Mouse (Mus musculus): ENCODE data around the gene Ms4a4d. TPM values are rescaled to one million over a fixed set of nuclear protein-coding genes. Genes with fewer than 3 reads are reported as not detected.
"Not testable (repeated sequence)": the region's sequence is repeated elsewhere in the genome, so short reads cannot be mapped to it uniquely, and the experiment has no call there.

Ms4a4d gene
- 1.0 and 1.1 TPM in 2 replicates for polyA plus RNA-seq (2016; fragmentation: Nextera tagmentation; extraction: Ambion mirVana)

- H3K4me1 ChIP-seq = peaks cover 3% of the 10 kb centered on the region; the same call in 1 of the 2 replicates
- H3K36me3 ChIP-seq = no peaks in the 10 kb centered on the region
- H3K27me3 ChIP-seq (ENCODE audit: insufficient read depth, poor library complexity, severe bottlenecking) = no peaks in the 10 kb centered on the region
- H3K4me3 ChIP-seq = no peak within 1 kb of the TSS
- no peak within 1 kb of the TSS for H3K27ac ChIP-seq
- 2% methylated on average over 7 of the region's 7 CpGs for WGBS
- H3K9me3 ChIP-seq = no peaks in the 10 kb centered on the region
- DNase-seq (ENCODE audit: low spot score) = no peak
Observed at GRCm38 (mm10) chr19:11536593-11536992, at the start of gene Ms4a4d. Gene Ms4a4d (plus strand): TSS chr19:11536801.

GRCm38 (mm10) chr19:11491406-11492189 lies 45.0 kb upstream of the Ms4a4d start:
- Histone ChIP-seq H3K4me1 (no peaks in the 10 kb centered on the region), H3K36me3 (no peaks in the 10 kb centered on the region), H3K4me3 (no peak overlapping the region), H3K27ac (no peak overlapping the region), H3K27me3 (ENCODE audit: insufficient read depth, poor library complexity, severe bottlenecking) (no peaks in the 10 kb centered on the region), H3K9me3 (no peaks in the 10 kb centered on the region)
- no peak for DNase-seq (ENCODE audit: low spot score)
- WGBS = 64% methylated on average over 4 of the region's 4 CpGs

- Histone ChIP-seq H3K27me3 (ENCODE audit: insufficient read depth, poor library complexity, severe bottlenecking) (no peaks in the 10 kb centered on the region), H3K9me3 (no peaks in the 10 kb centered on the region), H3K27ac (no peak overlapping the region), H3K4me1 (no peaks in the 10 kb centered on the region), H3K36me3 (no peaks in the 10 kb centered on the region), H3K4me3 (no peak overlapping the region)
- no peak for DNase-seq (ENCODE audit: low spot score)
- WGBS = 53% methylated on average over 1 of the region's 1 CpGs
Observed at GRCm38 (mm10) chr19:11492671-11493070, 43.9 kb upstream of the Ms4a4d start.

GRCm38 (mm10) chr19:11494519-11494918 lies 42.1 kb upstream of the Ms4a4d start:
- DNase-seq (ENCODE audit: low spot score) = no peak
- no peaks in the 10 kb centered on the region for H3K36me3 ChIP-seq
- no peaks in the 10 kb centered on the region for H3K4me1 ChIP-seq
- no peak overlapping the region for H3K27ac ChIP-seq
- H3K27me3 ChIP-seq (ENCODE audit: insufficient read depth, poor library complexity, severe bottlenecking) = no peaks in the 10 kb centered on the region
- 75% methylated on average over 3 of the region's 3 CpGs for WGBS
- H3K4me3 ChIP-seq = no peak overlapping the region
- no peaks in the 10 kb centered on the region for H3K9me3 ChIP-seq

GRCm38 (mm10) chr19:11496361-11496760 lies 40.2 kb upstream of the Ms4a4d start:
- Histone ChIP-seq H3K36me3 (no peaks in the 10 kb centered on the region), H3K4me3 (no peak overlapping the region), H3K27me3 (ENCODE audit: insufficient read depth, poor library complexity, severe bottlenecking) (no peaks in the 10 kb centered on the region), H3K27ac (no peak overlapping the region), H3K9me3 (no peaks in the 10 kb centered on the region), H3K4me1 (no peaks in the 10 kb centered on the region)
- no peak for DNase-seq (ENCODE audit: low spot score)
- 74% methylated on average over 6 of the region's 6 CpGs for WGBS

- not testable (repeated sequence) for H3K4me1 ChIP-seq; H3K36me3 ChIP-seq; H3K4me3 ChIP-seq; H3K27me3 ChIP-seq (ENCODE audit: insufficient read depth, poor library complexity, severe bottlenecking); H3K27ac ChIP-seq; DNase-seq (ENCODE audit: low spot score); H3K9me3 ChIP-seq
- WGBS = 75% methylated on average over 1 of the region's 1 CpGs
Observed at GRCm38 (mm10) chr19:11497300-11497699, 39.3 kb upstream of the Ms4a4d start.

GRCm38 (mm10) chr19:11500796-11501195 lies 35.8 kb upstream of the Ms4a4d start:
- WGBS = 75% methylated on average over 1 of the region's 1 CpGs
- Histone ChIP-seq H3K4me3 (no peak overlapping the region), H3K27ac (no peak overlapping the region), H3K4me1 (no peaks in the 10 kb centered on the region), H3K36me3 (no peaks in the 10 kb centered on the region), H3K27me3 (ENCODE audit: insufficient read depth, poor library complexity, severe bottlenecking) (no peaks in the 10 kb centered on the region), H3K9me3 (no peaks in the 10 kb centered on the region)
- no peak for DNase-seq (ENCODE audit: low spot score)

- H3K27me3 ChIP-seq (ENCODE audit: insufficient read depth, poor library complexity, severe bottlenecking) = no peaks in the 10 kb centered on the region
- no peaks in the 10 kb centered on the region for H3K4me1 ChIP-seq
- DNase-seq (ENCODE audit: low spot score) = no peak
- WGBS = 85% methylated on average over 4 of the region's 4 CpGs
- H3K27ac ChIP-seq = no peak overlapping the region
- no peaks in the 10 kb centered on the region for H3K36me3 ChIP-seq
- no peaks in the 10 kb centered on the region for H3K9me3 ChIP-seq
- no peak overlapping the region for H3K4me3 ChIP-seq
Observed at GRCm38 (mm10) chr19:11501326-11501725, 35.3 kb upstream of the Ms4a4d start.

- no peaks in the 10 kb centered on the region for H3K4me1 ChIP-seq
- no peaks in the 10 kb centered on the region for H3K9me3 ChIP-seq
- DNase-seq (ENCODE audit: low spot score) = no peak
- no peak overlapping the region for H3K4me3 ChIP-seq
- H3K36me3 ChIP-seq = no peaks in the 10 kb centered on the region
- no peaks in the 10 kb centered on the region for H3K27me3 ChIP-seq (ENCODE audit: insufficient read depth, poor library complexity, severe bottlenecking)
- 80% methylated on average over 1 of the region's 1 CpGs for WGBS
- H3K27ac ChIP-seq = no peak overlapping the region
Observed at GRCm38 (mm10) chr19:11504857-11505256, 31.7 kb upstream of the Ms4a4d start.

GRCm38 (mm10) chr19:11513458-11513857 lies 23.1 kb upstream of the Ms4a4d start:
- Histone ChIP-seq H3K4me1 (no peaks in the 10 kb centered on the region), H3K4me3 (no peak overlapping the region), H3K36me3 (no peaks in the 10 kb centered on the region), H3K9me3 (no peaks in the 10 kb centered on the region), H3K27ac (no peak overlapping the region), H3K27me3 (ENCODE audit: insufficient read depth, poor library complexity, severe bottlenecking) (no peaks in the 10 kb centered on the region)
- 58% methylated on average over 1 of the region's 1 CpGs for WGBS
- DNase-seq (ENCODE audit: low spot score) = no peak

GRCm38 (mm10) chr19:11516246-11516645 lies 20.4 kb upstream of the Ms4a4d start, which contains the start of gene Ms4a6b:
Gene Ms4a6b (plus strand): TSS chr19:11516512.
- DNase-seq (ENCODE audit: low spot score) = no peak
- no peaks in the 10 kb centered on the region for H3K36me3 ChIP-seq
- no peaks in the 10 kb centered on the region for H3K27me3 ChIP-seq (ENCODE audit: insufficient read depth, poor library complexity, severe bottlenecking)
- H3K4me1 ChIP-seq = no peaks in the 10 kb centered on the region
- H3K9me3 ChIP-seq = no peaks in the 10 kb centered on the region
- no peak within 1 kb of the TSS for H3K27ac ChIP-seq
- no peak within 1 kb of the TSS for H3K4me3 ChIP-seq

- Histone ChIP-seq H3K27ac (no peak overlapping the region), H3K4me3 (no peak overlapping the region), H3K4me1 (no peaks in the 10 kb centered on the region), H3K27me3 (ENCODE audit: insufficient read depth, poor library complexity, severe bottlenecking) (no peaks in the 10 kb centered on the region), H3K36me3 (no peaks in the 10 kb centered on the region), H3K9me3 (no peaks in the 10 kb centered on the region)
- WGBS = 52% methylated on average over 4 of the region's 4 CpGs
- no peak for DNase-seq (ENCODE audit: low spot score)
Observed at GRCm38 (mm10) chr19:11516845-11517244, 19.8 kb upstream of the Ms4a4d start.

GRCm38 (mm10) chr19:11517373-11517772 lies 19.2 kb upstream of the Ms4a4d start:
- DNase-seq (ENCODE audit: low spot score); H3K36me3 ChIP-seq; H3K9me3 ChIP-seq; H3K27ac ChIP-seq; H3K27me3 ChIP-seq (ENCODE audit: insufficient read depth, poor library complexity, severe bottlenecking); H3K4me1 ChIP-seq; H3K4me3 ChIP-seq: not testable (repeated sequence)
- WGBS = 34% methylated on average over 1 of the region's 1 CpGs

- WGBS = 74% methylated on average over 2 of the region's 2 CpGs
- H3K9me3 ChIP-seq = not testable (repeated sequence)
Observed at GRCm38 (mm10) chr19:11518356-11518755, 18.2 kb upstream of the Ms4a4d start.

More at GRCm38 (mm10) chr19:11518356-11518755, 18.2 kb upstream of the Ms4a4d start:
- not testable (repeated sequence) for DNase-seq (ENCODE audit: low spot score); H3K27me3 ChIP-seq (ENCODE audit: insufficient read depth, poor library complexity, severe bottlenecking); H3K27ac ChIP-seq; H3K4me3 ChIP-seq; H3K36me3 ChIP-seq; H3K4me1 ChIP-seq

All from heart, embryonic 10.5 days (tissue).